Mouse (Mus musculus): ENCODE measurements around the gene Olfr175-ps1. TPM values are rescaled to one million over a fixed set of nuclear protein-coding genes. Genes with fewer than 3 reads are reported as not detected.

The Olfr175-ps1 gene
- polyA plus RNA-seq (2015; fragmentation: Illumina TruSeq; extraction: RNeasy Lipid Tissue Mini Kit (QIAGEN cat#74804); ENCODE audit: insufficient read depth, low read depth, low replicate concordance), result not detected

GRCm38 (mm10) chr16:58826732-58827319 lies at the start of gene Olfr175-ps1:
Gene Olfr175-ps1, minus strand, starts transcription at chr16:58826782.

GRCm38 (mm10) chr16:58874668-58875067 lies 48.1 kb upstream of the Olfr175-ps1 start, which contains the start of gene Olfr177:
Gene Olfr177, minus strand, starts transcription at chr16:58874768.

GRCm38 (mm10) chr16:58800168-58800567 lies 26.4 kb downstream of the Olfr175-ps1 start, which contains the start of gene Olfr173:
Gene Olfr173, minus strand, starts transcription at chr16:58800268.

Other genes starting within 250 kb of the Olfr175-ps1 start
- not detected for gene Gm813, start 209.8 kb downstream of the Olfr175-ps1 start, polyA plus RNA-seq (2015; fragmentation: Illumina TruSeq; extraction: RNeasy Lipid Tissue Mini Kit (QIAGEN cat#74804); ENCODE audit: insufficient read depth, low read depth, low replicate concordance)
- not detected for gene E330017A01Rik, start 188.0 kb downstream of the Olfr175-ps1 start, polyA plus RNA-seq (2015; fragmentation: Illumina TruSeq; extraction: RNeasy Lipid Tissue Mini Kit (QIAGEN cat#74804); ENCODE audit: insufficient read depth, low read depth, low replicate concordance)
- gene Cpox, start 156.5 kb downstream of the Olfr175-ps1 start, polyA plus RNA-seq (2015; fragmentation: Illumina TruSeq; extraction: RNeasy Lipid Tissue Mini Kit (QIAGEN cat#74804); ENCODE audit: insufficient read depth, low read depth, low replicate concordance), result 4.4 TPM
- gene Gpr15, start 107.7 kb downstream of the Olfr175-ps1 start, polyA plus RNA-seq (2015; fragmentation: Illumina TruSeq; extraction: RNeasy Lipid Tissue Mini Kit (QIAGEN cat#74804); ENCODE audit: insufficient read depth, low read depth, low replicate concordance), result not detected
- 11.4 TPM for gene Cldnd1, start 98.9 kb downstream of the Olfr175-ps1 start, polyA plus RNA-seq (2015; fragmentation: Illumina TruSeq; extraction: RNeasy Lipid Tissue Mini Kit (QIAGEN cat#74804); ENCODE audit: insufficient read depth, low read depth, low replicate concordance)
- gene Olfr172, start 63.6 kb downstream of the Olfr175-ps1 start, polyA plus RNA-seq (2015; fragmentation: Illumina TruSeq; extraction: RNeasy Lipid Tissue Mini Kit (QIAGEN cat#74804); ENCODE audit: insufficient read depth, low read depth, low replicate concordance), result not detected
- gene Olfr173, start 26.5 kb downstream of the Olfr175-ps1 start, polyA plus RNA-seq (2015; fragmentation: Illumina TruSeq; extraction: RNeasy Lipid Tissue Mini Kit (QIAGEN cat#74804); ENCODE audit: insufficient read depth, low read depth, low replicate concordance), result not detected
- not detected for gene Olfr177, start 48.0 kb upstream of the Olfr175-ps1 start, polyA plus RNA-seq (2015; fragmentation: Illumina TruSeq; extraction: RNeasy Lipid Tissue Mini Kit (QIAGEN cat#74804); ENCODE audit: insufficient read depth, low read depth, low replicate concordance)
- gene Olfr178, start 65.3 kb upstream of the Olfr175-ps1 start, polyA plus RNA-seq (2015; fragmentation: Illumina TruSeq; extraction: RNeasy Lipid Tissue Mini Kit (QIAGEN cat#74804); ENCODE audit: insufficient read depth, low read depth, low replicate concordance), result not detected
- gene Olfr181, start 102.0 kb upstream of the Olfr175-ps1 start, polyA plus RNA-seq (2015; fragmentation: Illumina TruSeq; extraction: RNeasy Lipid Tissue Mini Kit (QIAGEN cat#74804); ENCODE audit: insufficient read depth, low read depth, low replicate concordance), result not detected
- not detected for gene Olfr180, start 102.6 kb upstream of the Olfr175-ps1 start, polyA plus RNA-seq (2015; fragmentation: Illumina TruSeq; extraction: RNeasy Lipid Tissue Mini Kit (QIAGEN cat#74804); ENCODE audit: insufficient read depth, low read depth, low replicate concordance)
- not detected for gene Olfr183, start 168.6 kb upstream of the Olfr175-ps1 start, polyA plus RNA-seq (2015; fragmentation: Illumina TruSeq; extraction: RNeasy Lipid Tissue Mini Kit (QIAGEN cat#74804); ENCODE audit: insufficient read depth, low read depth, low replicate concordance)
- not detected for gene Olfr186, start 203.5 kb upstream of the Olfr175-ps1 start, polyA plus RNA-seq (2015; fragmentation: Illumina TruSeq; extraction: RNeasy Lipid Tissue Mini Kit (QIAGEN cat#74804); ENCODE audit: insufficient read depth, low read depth, low replicate concordance)
- gene Olfr187, start 213.0 kb upstream of the Olfr175-ps1 start, polyA plus RNA-seq (2015; fragmentation: Illumina TruSeq; extraction: RNeasy Lipid Tissue Mini Kit (QIAGEN cat#74804); ENCODE audit: insufficient read depth, low read depth, low replicate concordance), result not detected

All from pancreas, adult 10 weeks (tissue).